Mouse (Mus musculus): ENCODE measurements around the gene Bnc2.

DNA sequence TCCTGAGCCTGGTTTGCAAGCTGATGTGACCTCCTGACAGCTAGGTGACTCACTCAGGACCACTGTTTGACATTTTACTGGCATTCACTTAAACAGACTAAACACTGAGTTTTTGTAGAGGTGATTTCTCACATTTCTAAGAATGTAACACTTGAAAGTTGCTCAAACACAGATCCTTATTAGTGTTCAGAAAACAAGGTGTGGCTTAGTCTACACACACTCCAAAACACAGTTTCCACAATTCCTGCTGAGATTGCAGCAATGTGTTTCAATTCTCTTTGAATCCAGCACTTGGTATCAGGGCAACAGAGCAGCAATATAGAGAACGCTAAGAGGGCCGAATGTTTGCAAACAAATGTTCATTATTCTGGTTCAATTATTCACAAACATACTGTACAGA is 402.2 kb downstream of the Bnc2 start:
- TF ChIP-seq CTCF (conservative IDR thresholded peaks at IDR 0.05; ENCODE audit: insufficient read depth, insufficient read length, low read depth, low read length): no peak
- TF ChIP-seq POLR2A (IDR thresholded peaks at IDR 0.05; ENCODE audit: low read depth, low read length): no peak
